Mouse (Mus musculus): ENCODE measurements around the gene Mbl2. TPM values are rescaled to one million over a fixed set of nuclear protein-coding genes. Genes with fewer than 3 reads are reported as not detected.
"Not testable (repeated sequence)": the region's sequence is repeated elsewhere in the genome, so short reads cannot be mapped to it uniquely, and the experiment has no call there.

Gene Mbl2
- polyA plus RNA-seq, 1 experiment, result not detected

- no peaks in the 10 kb centered on the region for H3K4me1 ChIP-seq (ENCODE audit: control insufficient read depth, insufficient read depth, low read length)
- no peak overlapping the region for H3K27ac ChIP-seq (ENCODE audit: insufficient read depth, low read length)
Measured at GRCm38 (mm10) chr19:30216186-30216585, 16.6 kb upstream of the Mbl2 start.

DNA sequence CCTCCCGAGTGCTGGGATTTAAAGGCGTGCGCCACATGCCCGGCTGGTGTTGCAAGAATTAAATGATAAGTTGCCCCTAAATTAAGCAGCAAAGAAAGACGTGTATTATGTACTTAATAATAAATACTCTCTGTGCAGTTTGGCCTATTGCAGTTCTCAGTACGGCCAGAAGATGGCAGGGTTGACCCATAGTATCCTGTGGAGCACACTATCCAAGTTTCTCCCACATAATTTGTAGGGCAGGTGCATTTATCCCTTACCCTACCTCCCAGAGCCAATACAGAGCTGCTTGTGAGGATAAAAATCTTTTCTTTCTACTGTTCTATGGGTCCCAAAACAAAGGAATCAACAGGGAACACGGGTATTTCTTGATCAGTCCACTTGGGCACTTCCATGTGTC is 15.4 kb upstream of the Mbl2 start:
- Histone ChIP-seq H3K27ac (ENCODE audit: insufficient read depth, low read length) (no peak overlapping the region), H3K4me3 (ENCODE audit: insufficient read depth, low read length) (no peak overlapping the region)
- TF ChIP-seq POLR2A (IDR thresholded peaks at IDR 0.05; ENCODE audit: extremely low read depth, insufficient read depth, low read length), result no peak
- TF ChIP-seq CTCF (IDR thresholded peaks at IDR 0.05; ENCODE audit: extremely low read depth, insufficient read depth, low read length), result peak; percentile 90

More at GRCm38 (mm10) chr19:30216186-30216585, 16.6 kb upstream of the Mbl2 start:
- H3K4me3 ChIP-seq (ENCODE audit: insufficient read depth, low read length), result no peak overlapping the region
- TF ChIP-seq CTCF (IDR thresholded peaks at IDR 0.05; ENCODE audit: extremely low read depth, insufficient read depth, low read length), result no peak
- TF ChIP-seq POLR2A (IDR thresholded peaks at IDR 0.05; ENCODE audit: extremely low read depth, insufficient read depth, low read length), result no peak

DNA sequence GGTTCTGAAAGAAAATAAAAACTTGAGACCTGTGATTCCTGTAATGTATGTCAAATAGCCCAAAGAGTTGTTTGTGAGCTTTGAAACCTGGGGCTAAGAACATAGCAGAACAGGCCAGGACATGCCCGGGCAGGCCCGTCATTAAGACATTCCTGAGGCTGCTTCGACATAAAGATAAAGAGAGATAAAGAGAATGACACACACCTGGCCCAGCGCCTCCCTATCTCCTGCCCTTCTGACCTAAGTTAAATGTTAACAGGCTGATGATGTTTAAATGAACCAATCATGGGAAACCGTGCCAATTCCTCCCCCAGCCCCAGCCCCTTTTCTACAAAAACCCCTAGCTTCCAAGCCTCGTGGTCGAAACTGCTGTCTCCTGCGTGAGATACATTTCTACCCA is 10.1 kb upstream of the Mbl2 start:
- H3K27ac ChIP-seq (ENCODE audit: insufficient read depth, low read length); H3K4me3 ChIP-seq (ENCODE audit: insufficient read depth, low read length): not testable (repeated sequence)

More for the DNA sequence above, 15.4 kb upstream of the Mbl2 start:
- no peaks in the 10 kb centered on the region for H3K4me1 ChIP-seq (ENCODE audit: control insufficient read depth, insufficient read depth, low read length)

GRCm38 (mm10) chr19:30229477-30229876 is 3.3 kb upstream of the Mbl2 start:
- Histone ChIP-seq H3K4me1 (ENCODE audit: control insufficient read depth, insufficient read depth, low read length) (no peaks in the 10 kb centered on the region), H3K27ac (ENCODE audit: insufficient read depth, low read length) (no peak overlapping the region), H3K4me3 (ENCODE audit: insufficient read depth, low read length) (no peak overlapping the region)
- TF ChIP-seq CTCF (IDR thresholded peaks at IDR 0.05; ENCODE audit: extremely low read depth, insufficient read depth, low read length) (no peak), POLR2A (IDR thresholded peaks at IDR 0.05; ENCODE audit: extremely low read depth, insufficient read depth, low read length) (no peak)

More for the DNA sequence above, 10.1 kb upstream of the Mbl2 start:
- H3K4me1 ChIP-seq (ENCODE audit: control insufficient read depth, insufficient read depth, low read length), result not testable (repeated sequence)

GRCm38 (mm10) chr19:30234416-30234815 is 1.7 kb downstream of the Mbl2 start:
- Histone ChIP-seq H3K4me1 (ENCODE audit: control insufficient read depth, insufficient read depth, low read length) (no peaks in the 10 kb centered on the region), H3K4me3 (ENCODE audit: insufficient read depth, low read length) (no peak overlapping the region), H3K27ac (ENCODE audit: insufficient read depth, low read length) (no peak overlapping the region)
- no peak for TF ChIP-seq POLR2A (IDR thresholded peaks at IDR 0.05; ENCODE audit: extremely low read depth, insufficient read depth, low read length)
- TF ChIP-seq CTCF (IDR thresholded peaks at IDR 0.05; ENCODE audit: extremely low read depth, insufficient read depth, low read length), result no peak

- H3K4me3 ChIP-seq (ENCODE audit: insufficient read depth, low read length), result no peak overlapping the region
- TF ChIP-seq CTCF (IDR thresholded peaks at IDR 0.05; ENCODE audit: extremely low read depth, insufficient read depth, low read length) (peak; percentile 34; the same call in 1 of the 2 replicates), POLR2A (IDR thresholded peaks at IDR 0.05; ENCODE audit: extremely low read depth, insufficient read depth, low read length) (no peak)
- H3K27ac ChIP-seq (ENCODE audit: insufficient read depth, low read length), result no peak overlapping the region
- no peaks in the 10 kb centered on the region for H3K4me1 ChIP-seq (ENCODE audit: control insufficient read depth, insufficient read depth, low read length)
Measured at GRCm38 (mm10) chr19:30247359-30247758, 14.6 kb downstream of the Mbl2 start.

GRCm38 (mm10) chr19:30248822-30249221 is 16.1 kb downstream of the Mbl2 start:
- Histone ChIP-seq H3K4me1 (ENCODE audit: control insufficient read depth, insufficient read depth, low read length) (no peaks in the 10 kb centered on the region), H3K27ac (ENCODE audit: insufficient read depth, low read length) (no peak overlapping the region), H3K4me3 (ENCODE audit: insufficient read depth, low read length) (no peak overlapping the region)
- TF ChIP-seq CTCF (IDR thresholded peaks at IDR 0.05; ENCODE audit: extremely low read depth, insufficient read depth, low read length), result peak; percentile 83
- TF ChIP-seq POLR2A (IDR thresholded peaks at IDR 0.05; ENCODE audit: extremely low read depth, insufficient read depth, low read length), result no peak

- Histone ChIP-seq H3K27ac (ENCODE audit: insufficient read depth, low read length) (no peak overlapping the region), H3K4me3 (ENCODE audit: insufficient read depth, low read length) (no peak overlapping the region), H3K4me1 (ENCODE audit: control insufficient read depth, insufficient read depth, low read length) (no peaks in the 10 kb centered on the region)
- TF ChIP-seq CTCF (IDR thresholded peaks at IDR 0.05; ENCODE audit: extremely low read depth, insufficient read depth, low read length) (no peak), POLR2A (IDR thresholded peaks at IDR 0.05; ENCODE audit: extremely low read depth, insufficient read depth, low read length) (no peak)
Measured at GRCm38 (mm10) chr19:30252253-30252652, 19.5 kb downstream of the Mbl2 start.

DNA sequence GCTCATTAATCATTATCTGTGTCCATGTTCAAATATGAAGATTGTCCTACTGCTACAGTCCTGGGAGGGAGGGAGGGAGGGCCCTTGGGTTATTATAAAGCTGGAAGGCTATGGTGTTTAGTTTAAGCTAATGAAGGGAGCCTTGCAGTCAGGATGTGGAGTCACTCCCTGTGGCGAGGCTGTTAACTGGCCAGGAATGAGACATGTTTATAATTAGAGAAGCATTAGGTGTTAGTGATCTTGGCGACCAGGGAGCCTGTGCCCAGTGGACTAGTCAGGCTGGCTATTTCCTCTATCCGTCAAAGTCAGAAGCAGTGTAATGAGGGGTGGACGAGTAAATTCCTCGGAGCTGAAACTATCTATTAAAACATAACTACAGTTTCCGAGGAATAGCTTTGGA is 23.6 kb downstream of the Mbl2 start:
- no peak overlapping the region for H3K27ac ChIP-seq (ENCODE audit: insufficient read depth, low read length)
- H3K4me1 ChIP-seq (ENCODE audit: control insufficient read depth, insufficient read depth, low read length), result no peaks in the 10 kb centered on the region
- TF ChIP-seq CTCF (IDR thresholded peaks at IDR 0.05; ENCODE audit: extremely low read depth, insufficient read depth, low read length), result no peak
- TF ChIP-seq POLR2A (IDR thresholded peaks at IDR 0.05; ENCODE audit: extremely low read depth, insufficient read depth, low read length), result no peak
- no peak overlapping the region for H3K4me3 ChIP-seq (ENCODE audit: insufficient read depth, low read length)

- TF ChIP-seq POLR2A (IDR thresholded peaks at IDR 0.05; ENCODE audit: extremely low read depth, insufficient read depth, low read length), result no peak
- no peak for TF ChIP-seq CTCF (IDR thresholded peaks at IDR 0.05; ENCODE audit: extremely low read depth, insufficient read depth, low read length)
- Histone ChIP-seq H3K4me1 (ENCODE audit: control insufficient read depth, insufficient read depth, low read length) (no peaks in the 10 kb centered on the region), H3K27ac (ENCODE audit: insufficient read depth, low read length) (no peak overlapping the region), H3K4me3 (ENCODE audit: insufficient read depth, low read length) (no peak overlapping the region)
Measured at GRCm38 (mm10) chr19:30281125-30281524, 48.4 kb downstream of the Mbl2 start.

Measured in cortical plate, adult 2 months (tissue).